Mouse (Mus musculus) left cerebral cortex, adult 8-10 months (tissue): ENCODE data around the gene Hoxc8. TPM values are rescaled to one million over a fixed set of nuclear protein-coding genes. Genes with fewer than 3 reads are reported as not detected.

ENCODE experiments used
- DNase-seq, 2 experiments: peaks; one replicate each; pipeline ENCODE4 v3.0.0; 2022; ENCODE audit warnings: low spot score in 2 of 2
- total RNA-seq, 4 experiments: library from RNA; stranded (reverse); gene quantifications; 2 replicates each; pipeline ENCODE4 v1.2.4; 2022

Gene Hoxc8
- total RNA-seq, 4 experiments from 2014 or later = not detected

DNA sequence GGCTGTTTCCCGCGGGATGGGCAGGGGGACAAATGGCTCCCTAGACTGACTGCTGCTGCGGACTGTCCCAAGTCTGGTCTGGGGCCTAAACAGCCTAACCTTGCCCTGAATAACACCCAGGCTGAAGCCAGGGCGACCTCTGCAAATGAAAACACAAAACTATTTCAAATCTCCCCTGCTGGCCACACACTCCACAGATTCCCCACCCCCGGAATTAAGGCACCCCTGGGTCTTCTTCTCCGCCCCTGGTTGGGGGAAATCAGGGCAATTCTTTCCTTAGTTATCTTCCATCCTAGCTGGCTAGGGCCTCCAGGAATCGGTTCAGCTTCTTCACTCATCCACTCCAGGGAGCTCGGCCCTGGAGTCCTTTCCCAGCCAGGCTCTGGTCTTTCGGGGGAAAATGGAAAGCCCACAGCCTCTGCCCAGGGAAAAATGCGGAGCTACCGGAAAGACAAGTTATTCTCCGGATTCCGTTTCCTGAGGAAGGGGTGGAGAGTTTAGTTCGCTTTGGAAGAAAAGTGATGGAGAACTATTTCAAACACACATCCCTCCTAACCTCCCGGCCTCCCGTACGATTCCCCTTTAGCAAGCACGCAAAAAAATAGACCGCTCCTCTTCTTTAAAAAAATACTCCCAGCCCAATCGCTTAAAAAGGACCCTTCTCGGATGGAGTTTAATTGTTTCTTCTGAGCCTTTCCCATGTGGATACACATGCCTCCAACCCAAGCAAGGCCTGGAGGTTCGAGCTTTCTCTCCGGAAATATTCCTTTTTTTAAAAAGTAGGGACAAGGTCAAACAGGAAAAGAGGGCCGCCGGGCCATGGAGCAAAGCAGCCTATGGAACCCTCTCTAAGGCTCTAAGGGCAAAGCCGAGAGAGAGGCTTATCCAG, 25.2 kb upstream of the Hoxc8 start:
- DNase-seq = no peak

DNA sequence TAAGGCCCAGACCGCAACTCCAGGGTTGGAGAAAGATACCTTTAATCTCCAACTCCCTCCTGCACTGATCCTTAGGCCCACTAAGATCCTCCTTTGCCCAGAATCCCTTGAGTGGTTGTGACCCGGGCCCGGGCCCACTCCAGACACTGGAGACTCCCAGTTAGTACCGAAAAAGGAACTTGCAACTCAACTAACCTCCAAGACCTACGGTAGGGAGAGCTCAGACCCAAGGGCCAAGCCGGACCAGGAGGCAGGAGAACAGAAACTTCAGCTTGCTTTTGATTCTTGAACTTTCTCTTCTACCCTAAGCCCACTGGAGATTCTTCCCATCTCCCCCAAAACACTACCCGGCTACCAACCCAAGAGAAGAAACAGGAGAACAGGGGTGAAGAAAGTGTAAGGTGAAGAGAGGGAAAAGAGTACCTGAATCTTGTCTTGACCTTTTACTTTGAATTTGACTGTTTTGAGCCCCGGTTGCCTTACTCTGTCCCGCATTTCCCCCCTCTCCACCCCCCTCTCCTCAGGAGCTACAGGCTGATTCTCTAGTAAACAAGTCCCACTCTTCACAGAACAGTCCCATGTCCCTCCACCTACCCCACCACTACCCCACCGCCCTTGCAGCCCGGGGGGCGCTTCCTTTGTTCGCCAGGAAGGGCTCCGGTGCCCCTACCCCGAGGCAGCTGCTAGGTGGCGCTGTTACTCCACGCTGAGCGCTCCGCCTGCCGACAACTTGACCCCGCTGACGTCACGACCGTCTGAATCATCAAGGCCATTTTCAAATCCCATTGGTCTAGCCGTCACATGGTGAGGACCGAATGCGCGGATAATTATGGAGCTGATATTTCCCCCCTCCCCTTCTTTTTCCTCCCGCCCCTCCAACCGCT, 24.3 kb upstream of the Hoxc8 start:
- no peak for DNase-seq

GRCm38 (mm10) chr15:102966776-102967311, 23.6 kb upstream of the Hoxc8 start, which contains the start of gene Hoxc10:
Gene Hoxc10, plus strand, starts transcription at chr15:102966796.
- DNase-seq = no peak

- DNase-seq = no peak
Measured at GRCm38 (mm10) chr15:102967312-102967510, 23.2 kb upstream of the Hoxc8 start, which contains the start of gene Hoxc5. Gene Hoxc5, plus strand, starts transcription at chr15:102967443.

GRCm38 (mm10) chr15:102967511-102968397, 22.7 kb upstream of the Hoxc8 start:
- DNase-seq = no peak

GRCm38 (mm10) chr15:102969296-102969695, 21.1 kb upstream of the Hoxc8 start:
- DNase-seq = no peak

DNA sequence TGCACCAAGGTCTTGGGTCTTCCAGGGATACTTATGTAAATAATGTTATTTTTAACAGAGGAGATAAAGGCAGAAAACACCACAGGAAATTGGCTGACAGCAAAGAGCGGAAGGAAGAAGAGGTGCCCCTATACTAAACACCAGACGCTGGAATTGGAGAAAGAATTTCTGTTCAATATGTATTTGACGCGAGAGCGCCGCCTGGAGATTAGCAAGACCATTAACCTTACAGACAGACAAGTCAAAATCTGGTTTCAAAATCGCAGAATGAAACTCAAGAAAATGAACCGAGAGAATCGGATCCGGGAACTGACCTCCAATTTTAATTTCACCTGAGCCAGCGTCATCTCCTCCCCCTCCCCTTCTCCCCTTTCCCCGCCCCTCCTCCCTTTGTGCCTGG, 19.7 kb upstream of the Hoxc8 start:
- no peak for DNase-seq

DNA sequence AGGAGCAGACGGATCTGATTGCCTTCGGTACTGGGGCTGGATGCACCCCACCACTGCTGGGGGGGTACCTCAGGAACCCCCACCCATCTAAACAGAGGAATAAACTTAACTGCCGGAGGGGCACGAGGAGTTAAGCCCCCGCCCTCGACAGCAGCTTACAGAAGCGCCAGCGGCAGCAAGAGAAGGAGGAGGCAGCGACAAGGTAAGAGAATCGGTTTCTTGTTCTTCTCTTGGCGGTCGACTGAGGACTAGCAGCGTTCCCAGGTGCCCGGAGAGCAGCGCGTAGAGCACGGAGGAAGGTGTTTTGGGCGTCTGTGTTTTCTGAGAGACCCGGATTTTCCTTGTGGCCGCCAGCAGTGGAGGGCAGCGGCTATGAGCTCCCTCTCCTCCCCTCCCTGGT, 18.2 kb upstream of the Hoxc8 start:
- DNase-seq = no peak

GRCm38 (mm10) chr15:102972753-102973152, 17.7 kb upstream of the Hoxc8 start:
- DNase-seq = no peak

DNA sequence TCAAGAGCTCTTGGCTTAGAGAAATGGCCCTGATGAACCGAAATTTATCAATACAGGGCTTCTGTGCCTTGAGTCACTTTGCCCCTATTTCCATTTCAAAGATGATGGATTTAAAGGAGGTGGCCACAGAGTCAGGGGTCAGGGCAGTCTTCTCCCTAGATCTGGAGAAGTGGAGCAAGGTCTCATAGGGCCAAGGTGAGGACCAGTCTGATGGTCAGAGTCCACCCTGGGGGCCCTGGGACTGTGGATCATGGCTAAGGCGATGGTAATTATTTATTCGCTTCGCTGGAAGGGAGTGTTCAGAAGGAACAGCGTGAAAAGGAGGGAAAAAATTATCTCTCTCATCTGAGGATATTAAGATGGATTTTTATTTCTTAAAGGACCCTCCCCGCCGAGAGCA, 15.4 kb upstream of the Hoxc8 start:
- no peak for DNase-seq

GRCm38 (mm10) chr15:102975688-102976111, 14.7 kb upstream of the Hoxc8 start:
- DNase-seq = no peak

- DNase-seq = no peak
Measured at GRCm38 (mm10) chr15:102976171-102976570, 14.2 kb upstream of the Hoxc8 start, which contains the start of gene Hoxc9. Gene Hoxc9, plus strand, starts transcription at chr15:102976439.

DNA sequence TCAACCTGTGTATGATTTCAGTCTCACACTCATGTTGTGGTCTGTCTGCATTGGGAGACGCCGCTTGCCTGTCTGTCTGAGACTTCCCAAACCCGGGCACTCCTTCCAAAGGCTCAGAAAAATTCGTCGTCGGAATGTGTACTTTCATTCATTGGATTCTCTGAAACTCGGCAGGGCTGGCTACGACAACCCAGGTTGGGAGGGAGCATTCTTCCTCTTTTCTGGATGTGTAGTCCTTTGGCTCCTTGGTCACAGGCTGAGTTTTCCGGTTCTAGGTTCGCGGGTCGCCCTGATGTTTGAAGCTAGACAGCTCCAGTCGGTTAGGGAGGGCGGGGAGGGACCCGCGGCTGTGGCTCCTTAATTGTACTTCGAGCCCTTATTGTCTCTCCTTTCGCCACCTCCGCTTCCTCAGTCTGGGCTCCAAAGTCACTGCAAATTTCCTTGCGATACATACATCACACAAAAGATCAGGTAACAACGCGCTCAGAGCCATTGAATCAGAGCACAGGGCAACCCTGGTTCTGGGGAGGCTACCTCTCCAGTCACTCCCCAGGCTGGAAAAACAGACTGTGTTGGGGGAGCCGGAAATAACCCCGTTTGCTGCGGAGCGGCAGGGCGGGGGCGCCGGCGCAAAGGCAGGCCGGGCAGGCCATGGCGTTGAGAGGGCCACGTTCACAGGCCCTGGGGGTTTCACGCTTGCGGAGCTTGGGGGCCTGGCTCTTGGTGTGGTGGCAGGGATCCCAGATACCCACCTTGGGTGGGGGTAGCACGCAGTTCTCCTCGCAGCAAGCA, 13.6 kb upstream of the Hoxc8 start:
- DNase-seq = no peak

DNA sequence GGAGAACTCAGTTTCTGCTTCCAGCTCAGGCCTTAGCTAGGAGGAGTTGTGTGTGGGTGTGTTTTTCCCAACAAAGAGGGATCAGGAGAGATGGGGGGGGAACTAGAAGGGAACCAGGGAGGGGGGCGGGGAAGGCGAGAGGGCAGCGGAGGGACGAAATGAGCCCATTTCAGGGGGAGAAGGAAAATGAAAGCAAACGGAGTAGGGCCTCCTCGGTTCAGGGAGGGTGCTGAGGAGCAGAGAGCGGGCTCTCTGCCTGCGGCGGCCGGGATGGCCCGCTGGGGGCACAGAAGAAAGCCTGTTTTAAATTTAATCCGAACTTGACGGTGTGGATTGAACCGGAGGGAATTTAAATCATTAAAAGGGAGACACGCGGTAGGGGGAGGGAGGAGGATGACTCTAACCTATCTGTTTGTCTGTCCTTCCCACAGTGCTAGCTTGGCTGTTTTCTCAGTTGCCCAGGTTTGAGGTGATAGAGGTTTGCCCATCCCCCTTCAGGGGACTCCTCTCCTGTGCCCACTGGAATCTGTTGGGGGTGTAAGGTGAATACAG, 12.9 kb upstream of the Hoxc8 start:
- no peak for DNase-seq

DNA sequence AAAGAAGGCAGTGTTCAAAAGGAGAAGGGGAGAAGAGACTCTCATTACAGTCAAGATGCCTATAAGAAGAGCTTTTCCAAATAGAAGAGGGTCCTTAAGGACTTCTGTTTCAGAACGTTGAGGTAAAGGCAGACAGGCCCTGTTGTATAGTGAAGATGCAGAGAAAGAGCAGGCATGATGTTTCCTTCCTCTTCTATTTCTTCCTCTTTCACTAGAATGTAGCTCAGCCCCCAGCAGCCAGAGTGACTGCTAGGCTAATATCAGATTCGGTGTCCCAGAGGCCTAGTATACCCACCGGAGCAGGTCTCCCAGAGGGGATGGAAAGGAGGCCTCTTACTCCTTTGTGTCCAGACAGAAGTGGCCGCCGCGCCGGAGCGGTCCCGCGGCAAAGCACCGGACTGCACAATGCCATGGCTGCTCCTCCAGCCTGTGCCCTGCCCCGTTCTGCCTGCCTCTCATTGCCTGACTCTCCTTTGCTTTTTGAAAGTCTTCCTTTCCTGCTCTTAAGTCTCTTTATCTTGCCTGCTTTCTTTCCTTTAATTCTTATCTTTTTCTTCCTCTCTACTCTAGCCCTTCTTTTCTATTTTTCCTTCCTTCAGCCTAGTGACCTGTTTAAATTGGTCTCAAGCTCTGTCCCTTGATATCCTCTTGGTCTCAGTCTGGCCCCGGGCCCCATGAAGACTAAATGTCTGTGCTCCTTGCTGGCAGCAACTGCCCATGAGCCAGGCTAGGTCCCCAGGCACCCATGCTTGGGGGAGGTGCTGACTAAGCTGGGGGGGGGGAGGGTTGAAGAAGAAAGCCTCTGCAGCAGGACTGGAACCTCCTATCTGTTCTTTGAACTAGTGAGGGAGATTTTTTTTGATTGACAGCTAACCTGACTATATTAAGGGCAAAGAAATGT, 11.5 kb upstream of the Hoxc8 start:
- DNase-seq = no peak

- no peak for DNase-seq
Measured at GRCm38 (mm10) chr15:102979936-102980335, 10.5 kb upstream of the Hoxc8 start.

DNA sequence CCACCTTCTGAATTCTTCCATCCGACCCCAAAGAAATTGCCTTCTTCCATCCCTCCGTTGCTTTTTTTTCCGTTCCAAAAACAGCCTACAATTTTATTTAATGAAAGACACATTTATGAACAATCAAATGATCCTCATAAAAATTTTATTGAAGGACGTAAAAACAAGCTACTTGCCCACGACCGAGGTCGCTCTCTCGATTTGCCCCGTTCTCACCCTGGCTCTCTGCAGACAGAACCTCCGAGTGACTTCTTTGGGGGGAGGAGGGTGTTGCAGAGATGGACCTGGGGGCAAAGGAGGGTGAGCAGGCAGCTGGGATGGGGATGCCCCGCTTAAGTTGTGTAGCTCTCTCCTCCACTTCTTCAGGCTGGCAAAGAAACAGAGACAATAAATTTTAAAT, 10.1 kb upstream of the Hoxc8 start:
- DNase-seq = no peak

GRCm38 (mm10) chr15:102980912-102981311, 9.5 kb upstream of the Hoxc8 start:
- DNase-seq = no peak
